In the genomic region with DNA sequence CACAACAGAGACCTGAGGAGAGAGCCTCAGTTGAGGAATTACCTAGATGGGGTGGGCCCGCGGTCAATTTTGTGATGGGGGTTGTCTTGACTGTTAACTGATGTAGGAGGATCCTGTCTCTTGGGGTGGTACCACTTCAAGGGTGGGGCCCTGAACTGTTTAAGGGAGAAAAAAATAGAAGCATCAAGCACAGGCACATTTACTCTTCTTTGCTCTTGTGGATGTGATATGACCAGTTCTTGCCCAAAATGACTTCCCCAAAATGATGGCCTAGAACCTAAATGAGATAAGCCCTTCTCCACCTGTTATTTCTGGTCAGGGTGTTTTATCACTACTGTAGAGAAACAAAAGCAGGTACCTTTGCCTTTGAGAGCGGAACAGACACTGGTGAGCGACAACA, we compare ENCODE assay signal across 28 mouse cellular contexts. TPM values are rescaled to one million over a fixed set of nuclear protein-coding genes. Genes with fewer than 3 reads are reported as not detected.
A peak's percentile ranks its signal among the peaks of the same experiment; 100 is the strongest.
DNase-seq lines count a peak whose midpoint lies in the region; ATAC-seq and TF ChIP-seq lines count a peak whose summit lies in the region.
"Had no signal": no experiment of that assay in that cellular context is flagged by ENCODE, and none has a peak within 500 bp of the region (broad histone marks: within the 10 kb centered on the region; RNA-seq: fewer than 3 reads in every experiment).

No protein-coding gene starts in this region.

- no peaks in the 10 kb centered on the region for H3K4me1 ChIP-seq in liver, embryonic 11.5 days (replicated peaks; ENCODE audit: control insufficient read depth, insufficient read depth, low read length)
- H3K4me1 ChIP-seq in MEL (ENCODE audit: control insufficient read depth in 1 of 2, insufficient read depth in 2 of 2, low read length in 2 of 2): peaks cover 3 to 7% of the 10 kb centered on the region in 2 experiments
- H3K4me1 ChIP-seq in midbrain, embryonic 15.5 days: no peaks in the 10 kb centered on the region
- H3K4me1 ChIP-seq: forebrain, embryonic 10.5 days; forebrain, embryonic 12.5 days had no signal

- ATAC-seq in liver, embryonic 11.5 days (replicated peaks; ENCODE audit: low FRiP score): 0 out of 2 replicates have a peak, but pooled peaks have one; percentile 16
- ATAC-seq in megakaryocyte-erythroid progenitor cell, adult 5-6 weeks (replicated peaks; ENCODE audit: low FRiP score, low TSS enrichment, poor library complexity, severe bottlenecking): 0 out of 2 replicates have a peak, but pooled peaks have one; percentile 11
- ATAC-seq in midbrain, embryonic 15.5 days (replicated peaks): no peak
- ATAC-seq: activated CD4-positive, CD25-positive, alpha-beta regulatory T cell, adult 4 months; CD4-positive, CD25-positive, alpha-beta regulatory T cell, adult 4 months; forebrain, embryonic 14.5 days; forebrain, embryonic 16.5 days; Patski had no signal

- peaks cover 28% of the 10 kb centered on the region; the same call in 1 of the 2 replicates for H3K36me3 ChIP-seq in liver, embryonic 11.5 days (ENCODE audit: control insufficient read depth, insufficient read depth, low read length)
- H3K36me3 ChIP-seq in MEL (ENCODE audit: control insufficient read depth in 1 of 2, insufficient read depth in 2 of 2, low read length in 2 of 2): peaks cover 5 to 12% of the 10 kb centered on the region in 2 experiments
- H3K36me3 ChIP-seq in midbrain, embryonic 15.5 days (replicated peaks): peaks cover 9% of the 10 kb centered on the region; the same call in 1 of the 2 replicates

- no peak for TF ChIP-seq RAD21 in MEL (IDR thresholded peaks at IDR 0.05; ENCODE audit: low read depth, low read length)

- no peak overlapping the region for H3K4me3 ChIP-seq in liver, embryonic 11.5 days (ENCODE audit: low read depth, low read length)
- no peak overlapping the region for H3K4me3 ChIP-seq in MEL (ENCODE audit: control insufficient read depth in 1 of 2, insufficient read depth in 1 of 2, low read depth in 2 of 2, low read length in 2 of 2)
- H3K4me3 ChIP-seq in midbrain, embryonic 15.5 days: no peak overlapping the region
- H3K4me3 ChIP-seq: embryonic facial prominence, embryonic 13.5 days; embryonic facial prominence, embryonic 15.5 days; erythroblast, embryonic 14.5 days; forebrain, embryonic 10.5 days; forebrain, embryonic 12.5 days had no signal

- TF ChIP-seq POLR2A in MEL (IDR thresholded peaks at IDR 0.05; ENCODE audit: control insufficient read depth in 1 of 2, insufficient read depth in 1 of 2, low read depth in 1 of 2, low read length in 2 of 2, poor library complexity in 1 of 2): no peak

- peak; percentile 81 to 87 for TF ChIP-seq EP300 in MEL (IDR thresholded peaks at IDR 0.05; ENCODE audit: low read depth in 1 of 2, low read length in 2 of 2)

- H3K9me3 ChIP-seq in liver, embryonic 11.5 days (ENCODE audit: control insufficient read depth, low read length): no peaks in the 10 kb centered on the region
- H3K9me3 ChIP-seq in MEL (replicated peaks; ENCODE audit: insufficient read depth, low read length): no peaks in the 10 kb centered on the region
- H3K9me3 ChIP-seq in midbrain, embryonic 15.5 days: no peaks in the 10 kb centered on the region
- H3K9me3 ChIP-seq: embryonic facial prominence, embryonic 13.5 days; embryonic facial prominence, embryonic 15.5 days; forebrain, embryonic 10.5 days; forebrain, embryonic 12.5 days; G1E had no signal

- no peaks in the 10 kb centered on the region for H3K27me3 ChIP-seq in liver, embryonic 11.5 days (replicated peaks; ENCODE audit: control insufficient read depth, insufficient read depth, low read length)
- H3K27me3 ChIP-seq in MEL (ENCODE audit: control insufficient read depth in 1 of 2, insufficient read depth in 2 of 2, low read length in 2 of 2): no peaks in the 10 kb centered on the region
- H3K27me3 ChIP-seq in midbrain, embryonic 15.5 days (replicated peaks): no peaks in the 10 kb centered on the region
- H3K27me3 ChIP-seq: CH12.LX; embryonic facial prominence, embryonic 13.5 days; embryonic facial prominence, embryonic 15.5 days; forebrain, embryonic 12.5 days; Patski had no signal

- TF ChIP-seq CTCF in MEL (IDR thresholded peaks at IDR 0.05 in 2 of 3, conservative IDR thresholded peaks at IDR 0.05 in 1 of 3; ENCODE audit: control insufficient read depth in 1 of 3, insufficient read depth in 1 of 3, low read depth in 2 of 3, low read length in 3 of 3, poor library complexity in 1 of 3, severe bottlenecking in 1 of 3): no peak

- no peaks in the 10 kb centered on the region for H3K79me2 ChIP-seq in MEL (ENCODE audit: control insufficient read depth, insufficient read depth, low read length, poor library complexity)

- H3K27ac ChIP-seq in liver, embryonic 11.5 days (ENCODE audit: low read depth, low read length): no peak overlapping the region
- peak overlapping the region; percentile 23; the same call in 1 of the 2 replicates for H3K27ac ChIP-seq in MEL (ENCODE audit: control insufficient read depth, low read depth, low read length)
- H3K27ac ChIP-seq in midbrain, embryonic 15.5 days: no peak overlapping the region
- H3K27ac ChIP-seq: embryonic facial prominence, embryonic 13.5 days; embryonic facial prominence, embryonic 15.5 days; forebrain, embryonic 10.5 days; forebrain, embryonic 12.5 days had no signal

- peak; percentile 26 for DNase-seq in liver, embryonic 11.5 days (ENCODE audit: low spot score)
- no peak for DNase-seq in liver
- peak; percentile 74 for DNase-seq in MEL (ENCODE audit: low read depth, low spot score)
- DNase-seq in right cerebral cortex, adult 18-20 months: no peak
- DNase-seq: adrenal gland, adult 8-10 months; adrenal gland, postnatal 14 days; adrenal gland, postnatal 36 days; B cell, adult 2 months; cerebellum, adult 11-12 months; cerebellum, adult 8-10 months; cerebellum, adult 9-11 months; cerebellum, postnatal 14 days; cerebellum, postnatal 36 days; embryo, embryonic 11 days had no signal

- H3K9ac ChIP-seq in liver, embryonic 11.5 days (ENCODE audit: low read depth, low read length): no peak overlapping the region
- no peak overlapping the region for H3K9ac ChIP-seq in MEL (ENCODE audit: control insufficient read depth, low read depth, low read length, poor library complexity, severe bottlenecking)
- no peak overlapping the region for H3K9ac ChIP-seq in midbrain, embryonic 15.5 days
- H3K9ac ChIP-seq: embryonic facial prominence, embryonic 13.5 days; embryonic facial prominence, embryonic 15.5 days; forebrain, embryonic 12.5 days had no signal

- no peak overlapping the region for H3K4me2 ChIP-seq in liver, embryonic 11.5 days
- H3K4me2 ChIP-seq in midbrain, embryonic 15.5 days: no peak overlapping the region
- H3K4me2 ChIP-seq: embryonic facial prominence, embryonic 13.5 days; embryonic facial prominence, embryonic 15.5 days; forebrain, embryonic 12.5 days had no signal

- 92% methylated on average over 4 of the region's 4 CpGs for WGBS in liver, embryonic 11.5 days
- WGBS in midbrain, embryonic 15.5 days: 99% methylated on average over 4 of the region's 4 CpGs

TF ChIP-seq in MEL, 35 proteins besides CTCF, POLR2A, EP300 and RAD21:
- TF ChIP-seq ZNF384 (IDR thresholded peaks at IDR 0.05; ENCODE audit: low read depth, low read length): peak; percentile 85
- TF ChIP-seq MYB (IDR thresholded peaks at IDR 0.05; ENCODE audit: low read depth, low read length): 0 out of 2 replicates have a peak, but pooled peaks have one; percentile 28
- TF ChIP-seq HCFC1 (IDR thresholded peaks at IDR 0.05; ENCODE audit: low read depth, low read length): 0 out of 2 replicates have a peak, but pooled peaks have one; percentile 12
- TF ChIP-seq TAL1 (IDR thresholded peaks at IDR 0.05; ENCODE audit: low read length): peak; percentile 40
- peak; percentile 33; the same call in 1 of the 2 replicates for TF ChIP-seq MXI1 (IDR thresholded peaks at IDR 0.05; ENCODE audit: low read depth, low read length)
- 0 out of 2 replicates have a peak, but pooled peaks have one; percentile 23 for TF ChIP-seq MYC (IDR thresholded peaks at IDR 0.05; ENCODE audit: low read depth, low read length)
- peak; percentile 81 for TF ChIP-seq GATA1 (IDR thresholded peaks at IDR 0.05; ENCODE audit: low read depth, low read length)
- TF ChIP-seq JUND (IDR thresholded peaks at IDR 0.05; ENCODE audit: low read depth, low read length): no peak
- no peak for TF ChIP-seq MEF2A (IDR thresholded peaks at IDR 0.05; ENCODE audit: extremely low read depth, insufficient replicate concordance, low read depth, low read length, poor library complexity, severe bottlenecking)
- TF ChIP-seq MAZ (IDR thresholded peaks at IDR 0.05; ENCODE audit: low read depth, low read length): peak; percentile 61; the same call in 1 of the 2 replicates
- peak; percentile 74 for TF ChIP-seq ETS1 (IDR thresholded peaks at IDR 0.05; ENCODE audit: low read depth, low read length)
- TF ChIP-seq POLR2AphosphoS2 (IDR thresholded peaks at IDR 0.05; ENCODE audit: low read length): peak; percentile 37; the same call in 1 of the 2 replicates
- no peak for TF ChIP-seq E2F4 (IDR thresholded peaks at IDR 0.05; ENCODE audit: borderline replicate concordance, low read depth, low read length)
- TF ChIP-seq RCOR1 (IDR thresholded peaks at IDR 0.05; ENCODE audit: low read depth, low read length): peak; percentile 53; the same call in 1 of the 2 replicates
- peak; percentile 24; the same call in 1 of the 2 replicates for TF ChIP-seq MAX (IDR thresholded peaks at IDR 0.05; ENCODE audit: low read length)
- TF ChIP-seq ZKSCAN1 (IDR thresholded peaks at IDR 0.05; ENCODE audit: low read depth, low read length): no peak
- peak; percentile 74 for TF ChIP-seq TCF12 (IDR thresholded peaks at IDR 0.05; ENCODE audit: low read depth, low read length)
- TF ChIP-seq BHLHE40 (IDR thresholded peaks at IDR 0.05; ENCODE audit: borderline replicate concordance, low read depth, low read length): no peak
- peak; percentile 76 for TF ChIP-seq SIN3A (IDR thresholded peaks at IDR 0.05; ENCODE audit: low read length)

RNA-seq across cellular contexts. Expression of gene Prdx6, which starts 13.3 kb away (rescaled TPM):
- 744 and 826 TPM in 2 replicates for polyA plus RNA-seq in liver, embryonic 11.5 days (2014; fragmentation: Nextera tagmentation; extraction: Ambion mirVana)
- total RNA-seq in MEL (2012; rRNA removed): 155 and 210 TPM in 2 replicates
- 100 to 1,000 TPM in 1 of 2 experiments, not detected in 1; 300 TPM for polyA plus RNA-seq in MEL (2012; ENCODE audit: insufficient read depth in 1 of 2, insufficient read length in 2 of 2, low read depth in 1 of 2, low replicate concordance in 2 of 2, missing spikeins in 1 of 2)
- 378 and 558 TPM in 2 replicates for total RNA-seq in megakaryocyte-erythroid progenitor cell, adult 5-6 weeks (2014; fragmentation: Nextera tagmentation)
- 583 and 708 TPM in 2 replicates for total RNA-seq in megakaryocyte-erythroid progenitor cell, adult 5-6 weeks (2017)
- 126 and 140 TPM in 2 replicates for polyA plus RNA-seq in midbrain, embryonic 15.5 days (2015; fragmentation: Nextera tagmentation; extraction: Ambion mirVana)

Comparison
In these comparisons a context has a peak if more than half of its experiments do, and no peak if none do; other contexts are left out.
1. DNase-seq: peak in liver, embryonic 11.5 days (single experiment) and MEL (single experiment); none in liver (single experiment) and right cerebral cortex, adult 18-20 months (single experiment).